ENCODE assay signal across 26 mouse cellular contexts in the genomic region with DNA sequence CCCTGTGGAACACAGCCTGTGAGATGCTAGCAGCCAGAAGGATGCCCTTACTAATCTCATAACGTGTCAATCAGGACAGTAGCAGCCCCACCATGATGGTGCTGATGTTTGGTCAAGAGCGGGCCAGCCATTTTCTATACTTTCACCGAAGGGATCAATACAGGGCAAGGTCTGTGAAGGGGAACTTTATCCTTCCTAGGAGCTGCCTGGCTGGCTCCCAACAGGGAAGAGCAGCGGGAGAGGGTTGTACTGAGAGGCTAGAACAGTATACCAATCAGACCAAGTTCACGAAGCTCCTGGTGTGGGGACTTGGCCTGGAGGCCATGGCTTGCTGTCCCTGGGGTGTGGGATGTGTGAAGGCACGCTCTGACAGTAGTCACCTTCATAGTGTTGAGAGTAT. TPM values are rescaled to one million over a fixed set of nuclear protein-coding genes. Genes with fewer than 3 reads are reported as not detected.
DNase-seq lines count a peak whose midpoint lies in the region; ATAC-seq lines count a peak whose summit lies in the region.
"Had no signal": no experiment of that assay in that cellular context is flagged by ENCODE, and none has a peak within 500 bp of the region (broad histone marks: within the 10 kb centered on the region; RNA-seq: fewer than 3 reads in every experiment).

No protein-coding gene starts in this region.

- no peak overlapping the region for H3K4me2 ChIP-seq in liver, embryonic 11.5 days
- H3K4me2 ChIP-seq in liver, embryonic 12.5 days = no peak overlapping the region
- H3K4me2 ChIP-seq in liver, embryonic 15.5 days = no peak overlapping the region
- no peak overlapping the region for H3K4me2 ChIP-seq in hindbrain, embryonic 16.5 days (ENCODE audit: low read length)
- H3K4me2 ChIP-seq: embryonic facial prominence, embryonic 13.5 days; forebrain, embryonic 12.5 days; forebrain, embryonic 15.5 days; heart, embryonic 13.5 days; hindbrain, embryonic 14.5 days had no signal

- DNase-seq in liver, embryonic 11.5 days (ENCODE audit: low spot score) = no peak
- no peak for DNase-seq in liver
- no peak for DNase-seq in left cerebral cortex, adult 8-10 months (ENCODE audit: low spot score in 2 of 2)
- DNase-seq: adrenal gland, adult 8-10 months; adrenal gland, postnatal 25 days; cerebellum, adult 11-12 months; cerebellum, adult 8-10 months; cerebellum, postnatal 10 days; cerebellum, postnatal 36 days; embryo, embryonic 11 days; gastrocnemius, postnatal 25 days; heart, adult 18-20 months; heart, postnatal 14 days; heart, postnatal 4 days had no signal

- no peak overlapping the region for H3K9ac ChIP-seq in liver, embryonic 11.5 days (ENCODE audit: low read depth, low read length)
- no peak overlapping the region for H3K9ac ChIP-seq in liver, embryonic 12.5 days
- no peak overlapping the region for H3K9ac ChIP-seq in liver, embryonic 15.5 days
- H3K9ac ChIP-seq in hindbrain, embryonic 16.5 days (ENCODE audit: low read depth, low read length) = no peak overlapping the region
- H3K9ac ChIP-seq: embryonic facial prominence, embryonic 13.5 days; forebrain, embryonic 12.5 days; forebrain, embryonic 15.5 days; heart, embryonic 13.5 days; hindbrain, embryonic 14.5 days had no signal

- H3K36me3 ChIP-seq in liver, embryonic 11.5 days (ENCODE audit: control insufficient read depth, insufficient read depth, low read length) = no peaks in the 10 kb centered on the region
- peaks cover 11% of the 10 kb centered on the region for H3K36me3 ChIP-seq in liver, embryonic 12.5 days
- peaks cover 18% of the 10 kb centered on the region for H3K36me3 ChIP-seq in liver, embryonic 15.5 days (replicated peaks)
- H3K36me3 ChIP-seq in hindbrain, embryonic 16.5 days (ENCODE audit: control insufficient read depth, insufficient read depth, low read length) = no peaks in the 10 kb centered on the region
- H3K36me3 ChIP-seq: embryonic facial prominence, embryonic 10.5 days; embryonic facial prominence, embryonic 13.5 days; forebrain, embryonic 12.5 days; forebrain, embryonic 15.5 days; heart, embryonic 10.5 days; heart, embryonic 13.5 days had no signal

- H3K4me3 ChIP-seq in liver, embryonic 11.5 days (ENCODE audit: low read depth, low read length) = no peak overlapping the region
- no peak overlapping the region for H3K4me3 ChIP-seq in liver, embryonic 12.5 days
- H3K4me3 ChIP-seq in liver, embryonic 15.5 days (replicated peaks) = no peak overlapping the region
- no peak overlapping the region for H3K4me3 ChIP-seq in hindbrain, embryonic 16.5 days (ENCODE audit: low read length)
- H3K4me3 ChIP-seq: embryonic facial prominence, embryonic 10.5 days; embryonic facial prominence, embryonic 13.5 days; erythroblast, embryonic 14.5 days; forebrain, embryonic 12.5 days; forebrain, embryonic 15.5 days; heart, embryonic 10.5 days; heart, embryonic 13.5 days had no signal

- H3K27me3 ChIP-seq in liver, embryonic 11.5 days (replicated peaks; ENCODE audit: control insufficient read depth, insufficient read depth, low read length) = no peaks in the 10 kb centered on the region
- H3K27me3 ChIP-seq in liver, embryonic 12.5 days (replicated peaks) = no peaks in the 10 kb centered on the region
- H3K27me3 ChIP-seq in liver, embryonic 15.5 days = no peaks in the 10 kb centered on the region
- H3K27me3 ChIP-seq in hindbrain, embryonic 16.5 days (replicated peaks; ENCODE audit: control insufficient read depth, insufficient read depth, low read length) = no peaks in the 10 kb centered on the region
- H3K27me3 ChIP-seq: embryonic facial prominence, embryonic 13.5 days; forebrain, embryonic 12.5 days; forebrain, embryonic 15.5 days; heart, embryonic 13.5 days had no signal

- 71% methylated on average over 6 of the region's 6 CpGs for WGBS in liver, embryonic 11.5 days
- 68% methylated on average over 6 of the region's 6 CpGs for WGBS in liver, embryonic 12.5 days (ENCODE audit: insufficient replicate concordance)
- WGBS in liver, embryonic 15.5 days (ENCODE audit: insufficient replicate concordance) = 69% methylated on average over 6 of the region's 6 CpGs
- WGBS in hindbrain, embryonic 16.5 days = 84% methylated on average over 6 of the region's 6 CpGs

- H3K27ac ChIP-seq in liver, embryonic 11.5 days (ENCODE audit: low read depth, low read length) = no peak overlapping the region
- H3K27ac ChIP-seq in liver, embryonic 12.5 days = 0 out of 2 replicates have a peak overlapping the region, but pooled peaks have one; percentile 16
- no peak overlapping the region for H3K27ac ChIP-seq in liver, embryonic 15.5 days (replicated peaks)
- no peak overlapping the region for H3K27ac ChIP-seq in hindbrain, embryonic 16.5 days (ENCODE audit: low read depth, low read length)
- H3K27ac ChIP-seq: embryonic facial prominence, embryonic 10.5 days; embryonic facial prominence, embryonic 13.5 days; forebrain, embryonic 12.5 days; forebrain, embryonic 15.5 days; heart, embryonic 10.5 days; heart, embryonic 13.5 days; hindbrain, embryonic 14.5 days had no signal

- H3K4me1 ChIP-seq in liver, embryonic 11.5 days (replicated peaks; ENCODE audit: control insufficient read depth, insufficient read depth, low read length) = no peaks in the 10 kb centered on the region
- no peaks in the 10 kb centered on the region; the same call in 1 of the 2 replicates for H3K4me1 ChIP-seq in liver, embryonic 12.5 days
- H3K4me1 ChIP-seq in liver, embryonic 15.5 days (replicated peaks) = peaks cover 12% of the 10 kb centered on the region
- no peaks in the 10 kb centered on the region for H3K4me1 ChIP-seq in hindbrain, embryonic 16.5 days (ENCODE audit: control insufficient read depth, insufficient read depth, low read depth, low read length)
- H3K4me1 ChIP-seq: embryonic facial prominence, embryonic 10.5 days; embryonic facial prominence, embryonic 13.5 days; forebrain, embryonic 12.5 days; forebrain, embryonic 15.5 days; heart, embryonic 10.5 days; heart, embryonic 13.5 days had no signal

- peak; percentile 22 for ATAC-seq in liver, embryonic 11.5 days (replicated peaks; ENCODE audit: low FRiP score)
- no peak for ATAC-seq in liver, embryonic 12.5 days
- ATAC-seq in liver, embryonic 15.5 days (ENCODE audit: insufficient read depth) = peak; percentile 16; the same call in 1 of the 2 replicates
- no peak for ATAC-seq in hindbrain, embryonic 16.5 days
- ATAC-seq: activated CD4-positive, CD25-positive, alpha-beta regulatory T cell, adult 4 months; forebrain, embryonic 15.5 days had no signal

- H3K9me3 ChIP-seq in liver, embryonic 11.5 days (ENCODE audit: control insufficient read depth, low read length) = no peaks in the 10 kb centered on the region
- no peaks in the 10 kb centered on the region for H3K9me3 ChIP-seq in liver, embryonic 12.5 days (replicated peaks)
- no peaks in the 10 kb centered on the region for H3K9me3 ChIP-seq in liver, embryonic 15.5 days (replicated peaks)
- H3K9me3 ChIP-seq in hindbrain, embryonic 16.5 days (ENCODE audit: control insufficient read depth, low read length) = no peaks in the 10 kb centered on the region
- H3K9me3 ChIP-seq: embryonic facial prominence, embryonic 10.5 days; embryonic facial prominence, embryonic 13.5 days; forebrain, embryonic 12.5 days; forebrain, embryonic 15.5 days; heart, embryonic 10.5 days; heart, embryonic 13.5 days had no signal

RNA-seq across cellular contexts. Expression of gene Glrx5, which starts 22.8 kb away (rescaled TPM):
- polyA plus RNA-seq in liver, embryonic 11.5 days (2014; fragmentation: Nextera tagmentation; extraction: Ambion mirVana) = 610 and 611 TPM in 2 replicates
- 719 and 730 TPM in 2 replicates for polyA plus RNA-seq in liver, embryonic 12.5 days (2016; fragmentation: Nextera tagmentation; extraction: Ambion mirVana)
- 496 and 514 TPM in 2 replicates for polyA plus RNA-seq in liver, embryonic 15.5 days (2015; fragmentation: Nextera tagmentation; extraction: Ambion mirVana)
- polyA plus RNA-seq in hindbrain, embryonic 16.5 days (2015; fragmentation: Nextera tagmentation; extraction: Ambion mirVana) = 168 and 179 TPM in 2 replicates
- 10 to 100 TPM; 41.7 to 50.8 (median 46.0) TPM for total RNA-seq in left cerebral cortex, adult 8-10 months (2022)

RNA-seq across cellular contexts. Expression of gene Syne3, which starts 45.7 kb away (rescaled TPM):
- polyA plus RNA-seq in liver, embryonic 11.5 days (2014; fragmentation: Nextera tagmentation; extraction: Ambion mirVana) = 1.4 and 1.8 TPM in 2 replicates
- polyA plus RNA-seq in liver, embryonic 12.5 days (2016; fragmentation: Nextera tagmentation; extraction: Ambion mirVana) = 2.1 and 2.5 TPM in 2 replicates
- 2.9 and 3.0 TPM in 2 replicates for polyA plus RNA-seq in liver, embryonic 15.5 days (2015; fragmentation: Nextera tagmentation; extraction: Ambion mirVana)
- polyA plus RNA-seq in hindbrain, embryonic 16.5 days (2015; fragmentation: Nextera tagmentation; extraction: Ambion mirVana) = 0.38 and 0.60 TPM in 2 replicates
- 1 to 10 TPM; 2.0 to 3.0 (median 2.8) TPM for total RNA-seq in left cerebral cortex, adult 8-10 months (2022)

Comparison
In these comparisons a context has a peak if more than half of its experiments do, and no peak if none do; other contexts are left out.
1. ATAC-seq: peak in liver, embryonic 11.5 days (single experiment) and liver, embryonic 15.5 days (single experiment); none in liver, embryonic 12.5 days (single experiment) and hindbrain, embryonic 16.5 days (single experiment).